Mouse (Mus musculus) layer of hippocampus, adult 18-20 months (tissue): ENCODE data around the gene Rnf169. TPM values are rescaled to one million over a fixed set of nuclear protein-coding genes. Genes with fewer than 3 reads are reported as not detected.
"Not testable (repeated sequence)": the region's sequence is repeated elsewhere in the genome, so short reads cannot be mapped to it uniquely, and the experiment has no call there.

Source experiments
- DNase-seq, 2 experiments: peaks; one replicate each; pipeline ENCODE4 v3.0.0; 2022; ENCODE audit warnings: low spot score in 2 of 2
- total RNA-seq, 2 experiments: library from RNA; stranded (reverse); gene quantifications; 2 replicates each; pipeline ENCODE4 v1.2.3; 2021

Gene Rnf169
- total RNA-seq, 2 experiments from 2014 or later = 26.6 to 28.4 TPM

DNA sequence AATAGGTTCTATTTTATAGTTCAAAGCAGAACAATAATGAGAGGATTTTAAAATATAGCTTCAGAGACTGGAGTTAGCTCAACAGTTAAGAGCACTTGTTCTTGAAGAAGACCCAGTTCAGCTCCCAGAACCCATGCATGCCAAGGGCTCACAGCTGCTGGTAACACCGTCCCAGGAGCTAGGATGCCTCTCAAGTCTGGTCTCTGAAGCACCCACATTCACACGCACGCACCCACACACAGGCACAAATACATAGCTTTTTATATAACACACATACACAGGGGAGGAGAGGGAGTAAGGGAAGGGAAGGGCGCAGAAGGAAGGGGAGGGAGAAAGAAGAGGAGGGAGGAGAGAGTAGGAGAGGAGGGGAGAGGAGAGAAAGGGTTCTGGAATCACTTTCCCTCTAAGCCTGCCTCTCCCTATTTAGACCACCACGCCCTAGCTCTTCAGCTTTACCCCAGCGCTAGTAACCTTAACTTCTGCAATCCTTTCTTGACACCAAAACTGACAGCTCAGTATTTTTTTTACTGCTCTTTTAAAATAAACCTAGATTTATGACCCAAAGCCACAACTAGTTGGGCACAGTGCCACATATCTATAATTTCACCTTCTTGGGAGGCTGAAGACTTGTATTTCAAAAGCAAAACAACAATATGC is 26.7 kb downstream of the Rnf169 start:
- DNase-seq = peak; percentile 45 to 79

DNA sequence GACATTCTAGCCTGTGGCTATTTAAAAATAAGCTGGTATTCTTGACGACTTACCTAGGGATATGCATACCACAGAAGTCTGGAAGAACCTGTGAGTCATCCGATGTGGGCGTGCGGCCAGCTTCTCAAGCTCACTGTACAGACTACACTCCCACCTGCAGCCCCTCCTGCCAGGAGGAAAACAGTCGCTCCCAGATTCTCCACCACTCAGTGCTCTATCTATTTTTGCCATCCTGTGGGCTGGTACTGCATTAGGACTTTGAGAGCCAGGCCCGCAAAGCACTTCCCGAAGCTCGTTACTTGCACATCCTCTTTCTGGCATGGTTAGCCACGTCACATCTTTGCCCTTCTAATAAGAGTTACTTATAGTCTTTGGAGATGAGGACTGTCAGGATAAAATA is 32.9 kb downstream of the Rnf169 start:
- peak; percentile 64 to 82 for DNase-seq

DNA sequence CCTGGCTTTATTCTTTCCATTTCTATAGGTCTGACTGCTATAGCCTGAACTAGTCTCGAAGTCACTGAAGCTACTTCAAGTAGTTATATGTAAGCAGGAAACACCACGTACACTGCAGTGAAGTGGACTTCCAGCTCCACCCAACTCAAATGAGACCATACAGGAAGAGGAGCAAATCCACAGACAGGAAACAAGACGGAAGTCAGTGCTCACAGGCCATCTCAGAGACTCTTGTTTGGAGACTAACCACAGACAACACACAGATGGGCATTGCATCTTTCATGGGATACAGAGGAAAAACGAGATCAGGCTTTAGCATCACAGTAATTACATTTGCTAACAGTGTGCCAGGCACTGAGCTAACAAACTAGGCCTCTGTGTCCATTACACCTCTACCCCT is 33.9 kb downstream of the Rnf169 start:
- no peak for DNase-seq

DNA sequence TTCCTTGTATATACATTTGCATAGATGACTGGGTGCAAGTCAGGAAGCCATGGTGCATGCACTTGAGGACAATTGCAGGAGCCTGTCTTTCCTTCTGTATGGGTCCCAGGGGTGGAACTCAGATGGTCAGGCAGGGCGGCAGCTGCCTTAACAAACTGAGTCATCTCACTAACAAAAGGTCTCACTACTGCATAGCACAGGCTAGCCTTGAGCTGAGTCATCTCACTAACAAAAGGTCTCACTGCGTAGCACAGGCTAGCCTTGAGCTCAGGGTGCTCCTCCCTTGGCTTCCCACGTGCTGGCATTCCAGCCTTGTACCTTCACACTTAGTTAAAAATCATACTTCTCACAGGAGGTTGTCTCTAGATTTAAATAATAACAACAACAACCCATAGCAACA is 34.3 kb downstream of the Rnf169 start:
- DNase-seq = no peak

DNA sequence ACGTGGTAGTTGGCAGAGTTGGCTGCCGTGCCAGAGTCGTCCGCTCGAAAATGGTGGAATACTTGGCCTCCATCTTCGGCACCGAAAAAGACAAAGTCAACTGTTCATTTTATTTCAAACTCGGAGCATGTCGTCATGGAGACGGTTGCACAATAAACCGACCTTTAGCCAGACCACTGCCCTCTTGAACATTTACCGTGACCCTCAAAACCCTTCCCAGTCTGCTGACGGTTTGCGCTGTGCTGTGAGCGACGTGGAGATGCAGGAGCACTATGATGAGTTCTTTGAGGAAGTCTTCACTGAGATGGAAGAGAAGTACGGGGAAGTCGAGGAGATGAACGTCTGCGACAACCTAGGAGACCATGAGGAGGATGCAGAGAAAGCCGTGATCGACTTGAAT is 35.2 kb downstream of the Rnf169 start:
- DNase-seq = not testable (repeated sequence)

DNA sequence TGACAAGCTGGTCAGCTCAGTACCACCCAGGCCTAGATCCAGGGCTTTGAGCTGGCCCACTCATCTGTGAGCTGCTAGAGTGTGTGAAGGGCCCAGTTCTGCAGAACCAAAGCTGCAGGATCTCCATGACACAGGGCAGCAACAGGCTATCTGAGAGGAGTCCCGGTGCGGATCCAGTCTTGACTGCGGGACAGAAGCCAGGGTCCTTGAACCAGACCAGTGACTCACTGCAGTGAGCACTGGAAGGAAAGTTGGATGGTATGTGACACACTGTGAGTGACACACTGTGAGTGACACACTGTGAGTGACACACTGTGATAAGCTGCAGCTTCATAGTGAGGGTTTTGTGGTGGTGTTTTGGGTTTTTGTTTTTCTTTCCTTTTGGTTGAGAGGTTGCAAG is 35.7 kb downstream of the Rnf169 start:
- DNase-seq = no peak

DNA sequence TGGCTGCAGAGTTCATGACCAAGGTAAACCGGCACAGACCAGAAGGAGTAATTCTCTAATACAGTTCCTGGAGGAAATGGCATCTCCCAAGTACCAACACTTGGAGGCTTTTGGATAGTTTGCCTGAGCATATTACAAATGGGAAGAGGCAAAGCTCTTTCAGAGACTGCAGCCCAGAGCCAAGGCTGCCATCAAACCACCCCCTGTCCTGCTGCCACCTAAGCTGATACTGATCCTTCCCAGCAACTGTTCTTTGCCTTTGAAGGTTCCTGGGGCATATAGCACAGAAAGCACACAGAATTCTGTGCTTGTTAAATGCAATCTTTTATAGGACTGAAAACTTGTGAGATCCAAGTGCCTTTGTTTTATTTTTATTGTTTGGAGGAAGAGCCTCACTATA is 39.6 kb downstream of the Rnf169 start:
- DNase-seq = no peak

DNA sequence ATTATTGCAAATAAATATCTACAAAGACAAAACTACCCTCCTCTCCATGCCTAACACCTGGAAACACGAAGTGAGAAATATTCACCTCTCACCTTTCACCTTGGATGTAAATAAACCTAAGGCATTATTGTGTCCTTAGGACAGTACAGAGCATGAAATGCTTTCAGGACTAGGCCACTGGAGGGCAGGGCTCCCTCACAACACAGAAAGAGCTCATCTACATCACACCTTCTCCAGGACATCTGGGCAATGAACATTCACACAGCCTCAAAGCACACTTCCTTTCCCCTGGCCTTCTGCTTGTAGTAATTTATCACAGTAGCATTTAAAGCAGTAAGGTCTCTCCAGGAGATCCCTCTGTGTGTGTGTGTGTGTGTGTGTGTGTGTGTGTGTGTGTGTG is 44.5 kb downstream of the Rnf169 start:
- DNase-seq = no peak

DNA sequence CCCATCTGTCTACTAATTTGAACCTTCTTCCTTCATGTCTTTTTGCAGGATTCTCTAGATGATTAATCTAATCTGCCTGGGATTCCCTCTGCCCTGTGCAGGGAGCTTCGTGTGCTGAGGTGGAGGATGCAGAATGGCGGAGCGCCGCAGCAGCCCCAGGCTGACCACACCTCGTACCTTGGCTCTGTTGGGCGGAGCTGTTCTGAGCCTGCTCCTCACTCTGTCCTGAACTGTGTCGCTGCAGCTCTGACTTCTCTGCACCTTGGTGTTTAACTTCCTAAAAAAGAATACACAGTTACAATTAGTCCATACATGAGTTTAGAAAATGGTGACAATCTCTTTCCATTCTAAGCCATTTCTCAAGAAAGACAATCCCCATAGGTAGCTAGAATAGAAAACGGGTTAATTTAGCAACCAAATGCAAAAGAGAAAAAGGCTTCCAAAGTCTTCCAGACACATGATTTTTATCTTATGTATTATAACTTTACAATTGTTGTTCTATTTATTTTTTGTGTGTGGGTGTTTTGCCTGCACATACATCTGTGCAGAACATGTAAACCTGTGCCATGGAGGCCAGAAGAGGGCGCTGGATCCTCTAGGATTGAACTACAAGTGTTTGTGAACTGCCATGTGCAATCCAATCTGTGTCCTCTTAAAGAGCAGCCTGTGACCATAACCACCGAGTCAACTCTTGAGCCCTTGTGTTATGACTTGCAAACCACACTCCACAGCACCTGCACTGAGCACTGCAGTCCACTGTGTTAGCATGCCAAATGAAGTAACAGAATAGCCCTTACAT is 53.1 kb downstream of the Rnf169 start:
- peak; percentile 55 to 88 for DNase-seq

DNA sequence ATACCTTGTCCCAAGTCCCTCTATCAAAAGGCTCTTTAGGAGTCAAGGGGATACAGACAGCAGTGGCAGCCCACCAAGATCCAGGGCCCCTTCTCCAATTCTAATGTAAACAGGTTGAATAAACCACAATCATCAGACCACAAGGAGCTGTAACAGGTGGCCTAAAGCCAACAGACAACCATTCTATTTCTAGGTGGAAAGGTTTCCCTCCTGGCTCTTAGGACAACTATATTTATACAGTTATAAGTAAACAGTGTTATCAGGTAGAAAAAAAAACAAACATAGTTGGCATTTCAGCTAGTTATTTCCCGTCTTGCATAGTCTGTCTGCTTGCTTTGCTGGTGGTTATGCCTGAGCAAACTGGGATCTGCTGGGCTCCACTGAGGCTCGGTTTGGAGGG is 59.8 kb downstream of the Rnf169 start:
- DNase-seq = no peak

DNA sequence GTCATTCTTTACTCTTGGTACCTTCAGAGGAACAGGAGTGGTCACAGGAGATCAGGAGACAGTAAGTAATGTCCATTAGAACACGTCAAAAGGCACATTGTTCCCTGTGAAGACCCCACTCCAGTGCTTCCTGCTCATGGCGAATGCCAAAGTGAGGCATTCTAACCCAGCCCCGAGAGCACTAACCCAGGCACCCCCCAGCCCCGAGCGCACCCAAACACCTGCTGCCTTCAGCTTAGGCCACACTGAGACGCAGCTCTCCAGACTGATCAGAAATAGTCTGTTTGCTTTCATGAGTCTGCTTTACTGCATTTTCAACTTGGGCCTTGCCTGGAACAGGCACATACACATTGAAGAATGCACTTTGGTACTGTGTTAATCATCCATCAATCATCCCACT is 60.3 kb downstream of the Rnf169 start:
- no peak for DNase-seq

DNA sequence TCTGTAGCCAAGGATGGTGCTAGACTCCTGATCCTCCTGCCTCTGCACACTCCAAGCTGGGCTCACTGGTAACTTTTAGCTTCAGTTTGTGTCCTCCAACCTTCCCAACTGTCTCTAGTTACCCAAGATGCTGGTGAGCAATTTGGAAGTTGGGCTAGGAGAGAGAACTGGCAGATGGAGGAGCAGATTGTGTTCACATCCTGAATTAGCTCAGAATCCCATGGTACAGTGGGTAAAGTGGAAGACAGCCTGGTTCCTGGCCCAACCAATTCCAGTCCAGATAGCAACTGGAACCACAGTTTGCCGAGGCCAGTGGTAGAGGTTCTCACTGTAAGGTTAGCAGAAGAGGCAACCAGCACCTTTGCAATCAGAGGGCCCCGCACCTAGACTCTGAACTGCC is 61.1 kb downstream of the Rnf169 start:
- DNase-seq = peak; percentile 63 to 90

DNA sequence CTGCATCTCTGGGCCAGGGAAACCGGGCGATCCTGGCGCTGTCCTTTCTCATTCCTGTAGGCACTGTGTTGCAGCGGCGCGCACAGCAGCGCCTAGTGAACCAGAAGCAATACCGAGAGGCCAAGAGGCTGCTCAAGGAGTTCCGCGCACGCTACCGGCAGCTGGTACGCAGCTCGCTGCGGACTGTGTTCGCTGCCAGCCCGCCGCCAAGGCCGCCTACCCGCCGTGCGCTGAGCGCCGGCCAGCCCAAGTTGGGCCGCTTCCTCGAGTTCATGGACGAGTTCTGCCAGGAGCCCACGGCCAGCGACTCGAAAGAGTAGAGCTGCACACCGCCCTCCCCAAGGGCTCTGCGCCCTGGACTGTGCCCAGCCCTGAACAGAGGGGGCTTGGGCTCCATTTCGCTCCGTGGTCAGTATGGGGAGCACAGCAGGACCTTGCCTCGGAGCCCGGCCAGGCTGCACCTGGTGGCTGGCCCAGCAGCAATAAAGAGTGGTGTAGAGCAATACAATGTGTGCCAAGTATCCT is 62.9 kb downstream of the Rnf169 start:
- DNase-seq = peak; percentile 32 to 54

DNA sequence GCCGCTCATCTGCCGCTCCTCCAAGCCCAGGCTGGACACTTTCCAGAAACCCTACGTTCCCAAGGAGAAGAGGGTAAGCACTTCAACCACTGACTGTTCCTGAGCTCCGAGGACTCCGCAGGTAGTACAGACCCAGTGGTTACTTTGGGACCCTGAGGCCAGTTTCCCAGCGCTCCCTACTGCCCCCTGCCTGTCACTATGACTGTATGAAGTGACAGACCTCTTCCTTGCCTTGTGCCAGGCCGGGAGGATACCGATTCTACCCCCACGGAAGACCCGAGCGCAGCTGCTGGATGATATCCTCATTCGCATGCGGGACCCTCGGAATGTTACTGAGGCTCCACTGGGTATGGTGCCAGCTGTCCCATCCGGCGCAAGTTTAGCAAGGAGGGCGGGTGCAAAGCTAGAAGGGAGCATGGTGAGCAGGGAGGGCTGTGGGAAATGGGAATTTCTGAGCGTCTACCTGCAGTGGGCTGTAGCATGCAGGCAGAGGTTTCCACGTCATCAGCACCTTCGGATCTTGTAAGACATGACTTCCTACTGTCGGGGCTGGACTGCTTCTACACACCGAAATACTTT is 63.4 kb downstream of the Rnf169 start:
- DNase-seq = peak; percentile 40 to 67

DNA sequence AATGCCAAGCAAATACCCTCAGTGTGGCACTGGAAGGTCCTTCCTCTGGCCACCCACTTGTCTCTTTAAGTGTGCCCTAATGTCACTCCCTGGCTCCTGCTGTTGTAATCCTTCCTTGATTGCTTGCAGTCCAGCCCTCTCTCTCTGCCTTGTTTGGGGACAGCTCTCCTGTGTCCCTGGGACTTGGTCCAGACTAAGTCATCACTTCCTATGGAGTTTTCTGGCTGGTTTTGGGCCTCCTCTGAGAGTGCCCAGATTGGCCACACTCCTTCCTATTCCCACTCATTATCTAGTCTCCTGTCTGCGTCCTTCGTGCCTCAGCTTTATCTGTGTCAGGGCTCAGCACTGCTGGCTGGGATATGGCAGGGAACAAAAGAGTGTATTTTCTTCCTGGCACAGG is 64.7 kb downstream of the Rnf169 start:
- no peak for DNase-seq

DNA sequence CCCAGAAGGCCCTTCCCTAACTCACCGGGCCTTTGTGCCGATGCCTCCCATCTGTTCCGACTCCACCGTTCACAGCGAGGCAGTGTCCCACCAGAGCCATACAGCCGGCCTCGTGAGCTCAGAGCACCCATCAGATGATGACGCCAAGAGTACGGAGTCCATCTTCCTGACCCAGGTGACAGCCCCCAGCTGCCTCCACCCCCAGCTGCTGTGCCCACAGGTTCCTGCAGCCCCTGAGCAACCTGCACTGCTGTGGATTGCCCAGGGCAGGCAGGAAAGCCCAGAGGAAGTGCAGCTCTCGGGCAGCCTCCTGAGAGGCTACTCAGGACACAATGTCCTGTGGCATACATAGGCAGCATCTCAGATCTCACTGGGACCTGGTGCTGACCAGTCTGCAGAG is 65.9 kb downstream of the Rnf169 start:
- DNase-seq = no peak

DNA sequence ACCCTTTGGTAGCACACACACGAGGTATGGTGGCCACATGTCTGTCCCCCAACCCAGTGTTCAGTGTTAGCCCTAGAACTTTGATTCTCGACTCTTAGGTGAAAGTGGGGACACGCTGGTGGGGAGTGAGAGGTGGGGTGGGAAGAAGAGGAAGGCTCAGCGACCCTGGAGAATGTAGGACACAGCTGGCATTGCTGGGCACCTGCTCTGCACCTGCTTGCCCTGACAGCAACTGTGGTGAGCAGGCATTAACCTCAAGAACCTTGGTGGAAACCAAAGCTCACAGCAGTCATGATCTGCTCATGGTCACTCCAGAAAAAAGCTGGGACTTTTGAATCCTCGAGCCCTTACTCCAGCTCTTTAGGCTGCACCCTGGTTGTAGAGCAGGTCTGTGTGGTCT is 69.2 kb downstream of the Rnf169 start:
- no peak for DNase-seq

DNA sequence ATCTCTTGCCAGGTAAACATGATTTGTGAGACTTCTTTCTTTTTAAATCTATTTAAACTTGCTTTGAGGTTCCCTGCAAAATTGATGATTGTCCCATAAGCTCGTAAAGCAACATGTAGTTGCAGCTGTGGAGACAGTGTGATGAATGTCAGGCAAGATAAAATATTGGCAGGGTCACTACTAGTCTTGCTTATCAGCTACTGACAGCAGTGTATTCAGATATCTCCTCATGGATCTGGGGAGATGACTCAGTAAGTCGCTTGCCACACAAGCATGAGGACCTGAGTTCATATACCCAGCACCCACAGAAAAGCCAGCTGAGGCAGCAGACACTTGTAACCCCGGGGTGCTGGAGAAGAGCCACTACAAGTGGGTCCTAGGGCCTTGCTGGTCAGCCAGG is 72.8 kb downstream of the Rnf169 start:
- no peak for DNase-seq

DNA sequence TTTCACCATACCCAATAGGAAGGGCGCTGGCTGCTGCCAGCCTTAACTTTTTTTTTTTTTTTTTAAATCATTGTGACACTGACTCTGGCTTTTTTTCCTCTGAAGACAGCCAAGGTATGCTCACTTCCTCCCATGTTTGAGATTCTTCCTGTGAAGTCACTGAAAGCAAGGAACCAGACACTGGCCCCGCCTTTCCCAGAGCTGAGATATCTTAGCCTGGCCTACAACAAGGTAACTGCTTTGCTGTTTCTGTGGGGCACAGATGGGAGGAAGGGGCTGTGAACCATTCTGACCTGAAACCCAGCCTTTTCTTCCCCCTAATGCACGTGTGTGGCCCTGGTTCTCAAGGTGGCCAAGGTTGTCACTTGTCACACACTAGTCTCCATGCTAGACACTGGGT is 73.9 kb downstream of the Rnf169 start:
- no peak for DNase-seq

DNA sequence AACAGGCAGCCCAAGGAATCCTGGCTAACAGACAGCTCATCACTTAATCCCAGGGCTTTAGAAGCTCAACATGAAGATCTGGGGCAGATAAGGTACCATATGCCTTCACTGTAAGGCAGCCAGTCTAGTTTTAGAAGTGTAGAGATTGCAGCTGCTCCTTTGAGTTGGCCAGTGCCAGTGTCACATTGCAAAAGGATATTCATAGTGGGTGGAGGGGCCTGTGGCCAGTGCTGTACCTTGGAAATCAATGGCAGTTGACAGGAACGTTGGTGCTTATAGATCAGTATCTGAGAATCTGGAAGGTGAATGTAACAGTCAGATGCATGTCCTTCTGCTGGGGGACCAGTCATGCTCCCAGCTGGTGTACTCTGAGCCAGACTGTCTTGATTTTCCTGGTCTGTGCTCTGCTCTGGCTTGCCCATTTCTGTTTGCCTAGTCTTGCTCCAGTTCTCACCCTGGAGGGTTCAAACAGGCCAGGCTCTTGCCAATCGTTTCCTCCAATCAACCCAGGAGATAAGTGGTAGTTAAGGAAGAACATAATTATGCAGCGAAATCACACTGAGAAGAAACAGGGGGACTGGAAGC is 75.7 kb downstream of the Rnf169 start:
- no peak for DNase-seq

DNA sequence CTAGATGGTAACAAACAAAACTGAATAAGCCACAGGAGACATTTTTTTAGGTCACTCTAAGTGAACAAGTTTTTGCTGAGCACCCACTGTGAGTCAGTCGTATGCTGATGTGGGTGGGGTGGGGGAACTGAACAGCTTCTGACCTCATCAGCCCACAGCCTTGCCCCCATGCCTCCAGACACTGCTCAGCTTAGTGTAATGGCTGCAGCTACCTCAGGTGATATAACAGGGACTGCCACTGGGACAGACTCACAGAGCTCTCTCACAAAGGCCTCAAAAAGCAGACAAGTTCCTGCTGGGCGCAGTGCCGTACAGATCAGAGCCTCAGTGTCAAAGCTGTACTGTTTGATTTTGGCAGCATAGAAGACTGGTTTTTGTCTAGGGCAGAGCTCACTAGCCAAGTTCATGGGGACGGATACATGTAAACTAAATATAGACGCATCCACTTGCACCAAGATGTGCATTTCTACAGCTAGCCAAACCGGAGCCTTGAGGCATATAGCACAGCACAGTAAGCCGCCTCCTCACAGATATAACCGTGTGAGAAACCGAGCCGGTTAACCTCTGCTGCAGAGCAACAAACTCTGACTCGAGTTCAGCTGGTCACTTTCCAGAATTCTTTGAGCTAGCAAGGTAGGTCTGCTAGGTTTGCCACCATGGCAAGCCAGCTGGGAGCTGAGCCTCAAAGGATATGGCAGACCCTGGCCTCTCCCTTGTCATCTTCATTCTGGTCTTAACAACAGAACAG is 77.2 kb downstream of the Rnf169 start:
- DNase-seq = no peak
